Mouse (Mus musculus): ENCODE measurements at regions not wholly inside any gene's neighbourhood (a gene's known extent, or its start where the extent isn't known, plus 50 kb on each side); places are given as distances from the start of the nearest gene placed in this dataset.
A peak's percentile ranks its signal among the peaks of the same experiment; 100 is the strongest.

- peak; percentile 23 to 24 for DNase-seq
Observed at GRCm38 (mm10) chr2:179277204-179277886, 164.9 kb upstream of the Cdh4 start.

GRCm38 (mm10) chr2:179277887-179278282 is 164.3 kb upstream of the Cdh4 start:
- DNase-seq: no peak

GRCm38 (mm10) chr2:179282276-179282675 is 160.0 kb upstream of the Cdh4 start:
- DNase-seq: no peak

- DNase-seq: no peak
Observed at GRCm38 (mm10) chr2:179290394-179290793, 151.8 kb upstream of the Cdh4 start.

DNA sequence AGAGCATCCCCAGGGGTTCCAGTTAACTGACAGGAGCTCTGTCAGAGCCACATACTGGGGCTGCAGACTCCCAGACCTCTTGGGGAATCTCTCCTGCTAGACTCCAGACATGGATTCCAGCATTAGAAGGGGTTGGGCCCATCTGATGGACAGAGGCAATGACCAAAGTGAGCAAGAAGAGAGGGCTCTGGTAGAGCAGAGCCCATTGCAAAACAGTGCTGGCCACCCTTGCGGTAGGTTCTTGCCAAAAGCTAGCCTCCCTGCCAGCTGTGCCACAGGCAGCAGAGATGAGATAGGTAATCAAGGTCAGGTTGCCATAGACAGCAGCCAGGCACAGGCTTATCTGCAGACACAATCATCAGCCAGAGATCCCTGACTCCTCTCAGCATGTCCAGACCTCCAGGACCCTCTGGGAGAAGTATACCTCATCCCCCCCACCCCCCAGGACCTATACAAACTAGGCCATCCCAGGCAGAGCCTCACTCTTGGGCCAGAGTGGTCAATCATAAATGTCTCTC is 151.1 kb upstream of the Cdh4 start:
- no peak for DNase-seq

DNA sequence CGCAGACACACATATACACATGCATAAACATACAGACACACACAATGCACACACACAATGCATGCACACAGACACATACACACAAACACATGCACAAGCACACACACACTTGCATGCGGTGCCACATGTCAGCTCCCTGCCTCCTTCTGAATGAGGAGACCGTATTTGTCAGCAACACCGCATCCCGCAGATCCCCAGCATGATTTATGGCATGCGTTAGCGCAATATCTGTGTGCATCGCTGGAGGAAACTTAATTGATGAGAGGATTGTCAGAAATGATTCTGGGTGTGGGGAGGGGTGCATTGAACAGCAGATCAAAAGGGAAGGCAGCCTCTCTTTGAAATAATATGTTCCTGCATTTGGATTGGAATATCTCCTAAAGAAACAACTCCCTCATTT is 150.3 kb upstream of the Cdh4 start:
- DNase-seq: no peak

- DNase-seq: no peak
Observed at GRCm38 (mm10) chr2:179292566-179292965, 149.7 kb upstream of the Cdh4 start.

- DNase-seq: no peak
Observed at GRCm38 (mm10) chr2:179293114-179293513, 149.1 kb upstream of the Cdh4 start.

DNA sequence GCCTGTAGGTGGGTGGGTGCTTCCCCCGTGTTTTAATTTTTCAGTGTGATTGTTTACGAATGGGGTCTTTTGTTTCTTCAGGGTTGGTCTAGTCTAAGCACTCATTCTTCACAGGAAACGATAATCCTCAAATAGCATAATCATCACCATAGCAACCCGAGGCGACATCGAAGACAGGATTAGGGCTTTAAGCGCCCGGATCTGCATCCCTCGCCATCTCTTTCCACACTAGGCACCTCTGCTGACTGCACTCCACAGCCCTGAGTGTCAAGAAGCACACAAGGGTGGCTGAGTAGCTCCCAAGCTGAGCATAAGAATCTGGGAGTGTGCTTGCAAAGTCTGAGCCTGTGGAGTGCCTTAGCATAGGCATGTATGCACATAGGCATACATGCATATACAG is 145.2 kb upstream of the Cdh4 start:
- no peak for DNase-seq

- no peak for DNase-seq
Observed at GRCm38 (mm10) chr2:179303765-179304164, 138.5 kb upstream of the Cdh4 start.

DNA sequence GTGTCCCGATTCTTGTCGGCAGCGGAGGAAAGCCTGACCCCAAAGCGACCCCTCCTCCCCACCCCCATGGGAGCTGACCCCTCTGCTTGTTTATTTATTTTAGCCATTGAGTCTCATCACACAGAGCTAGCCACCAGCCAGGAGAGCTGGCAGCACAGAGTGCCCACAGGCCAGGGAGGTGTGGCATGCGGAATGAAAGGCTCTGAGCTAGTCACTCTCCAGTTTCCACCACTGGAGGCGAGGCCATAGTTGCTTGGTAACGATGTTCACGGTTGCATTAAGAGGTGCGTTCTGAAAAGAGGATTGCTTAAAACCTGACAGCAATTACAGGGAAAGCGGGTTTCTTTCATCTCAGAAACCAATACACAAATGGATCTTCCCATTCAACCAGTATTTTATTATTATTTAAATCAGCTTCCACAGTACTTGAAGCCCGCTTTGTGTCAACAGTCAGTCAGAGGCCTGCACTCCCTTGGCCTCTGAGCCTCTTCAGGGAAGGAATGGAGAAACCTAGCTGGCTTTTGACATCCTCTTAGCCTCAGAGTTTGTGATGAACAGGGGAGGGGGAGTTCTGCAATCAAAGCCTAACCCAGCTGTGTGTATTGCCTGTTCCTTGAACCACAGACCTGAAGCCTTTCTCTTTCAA is 134.8 kb upstream of the Cdh4 start:
- DNase-seq: no peak

DNA sequence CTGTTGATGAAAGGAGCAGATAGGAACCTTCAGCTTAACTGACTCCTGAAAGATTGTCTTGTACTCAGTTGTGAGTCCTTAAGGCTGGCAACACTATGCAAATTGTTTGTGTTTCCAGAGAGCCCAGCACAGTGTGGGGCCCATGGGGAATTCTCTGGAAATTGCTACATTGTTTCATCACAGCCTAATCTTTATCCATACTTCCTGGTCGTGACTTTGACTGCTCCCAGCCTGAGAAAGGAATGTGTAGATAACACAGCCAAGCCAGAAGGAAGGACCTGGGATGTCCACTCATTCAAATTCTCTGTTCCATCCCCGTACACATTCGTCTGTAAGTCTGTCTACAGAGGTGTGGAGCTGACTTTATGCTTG is 134.3 kb upstream of the Cdh4 start:
- no peak for DNase-seq

GRCm38 (mm10) chr2:179318046-179318445 is 124.2 kb upstream of the Cdh4 start:
- no peak for DNase-seq

DNA sequence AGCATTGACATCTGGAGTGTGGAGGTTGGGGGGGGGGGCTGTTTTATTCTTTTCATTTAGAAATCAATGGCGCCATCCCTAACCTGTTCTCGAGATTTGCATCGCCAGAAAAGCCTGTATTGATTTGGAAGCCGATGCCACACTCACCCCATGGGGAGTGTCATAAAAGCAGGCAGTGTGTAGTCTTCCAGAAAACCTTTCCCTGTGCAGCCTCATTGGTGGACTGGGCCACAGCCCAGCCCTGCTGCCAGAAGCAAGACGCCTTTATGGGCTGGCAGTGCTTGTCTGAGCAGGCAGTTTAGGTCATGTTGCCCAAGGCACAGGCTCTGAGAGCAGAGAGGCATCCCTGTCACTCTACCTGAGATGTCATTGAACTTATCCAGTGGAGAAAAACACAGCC is 117.0 kb upstream of the Cdh4 start:
- DNase-seq: no peak

- no peak for DNase-seq
Observed at GRCm38 (mm10) chr2:179332872-179333489, 109.2 kb upstream of the Cdh4 start.

DNA sequence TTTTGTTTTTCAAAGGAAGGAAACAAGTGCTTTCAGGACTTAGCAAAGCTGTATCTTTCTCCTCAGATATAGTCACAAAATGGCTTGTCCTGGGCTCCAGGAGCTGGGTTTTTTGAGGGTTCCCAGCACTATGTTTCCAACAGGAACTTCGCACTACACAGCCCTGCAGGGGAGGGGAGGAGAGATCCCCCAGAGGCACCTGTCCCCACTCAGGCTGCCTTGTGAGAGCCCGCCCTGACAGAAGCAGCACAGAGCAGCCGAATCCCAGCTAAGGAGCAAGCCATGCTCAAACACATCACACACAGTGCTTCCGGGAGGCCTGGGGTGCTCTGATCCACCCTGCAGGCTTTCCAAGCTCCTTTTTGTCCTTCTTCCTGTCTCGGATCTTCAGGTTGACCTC is 108.6 kb upstream of the Cdh4 start:
- no peak for DNase-seq

DNA sequence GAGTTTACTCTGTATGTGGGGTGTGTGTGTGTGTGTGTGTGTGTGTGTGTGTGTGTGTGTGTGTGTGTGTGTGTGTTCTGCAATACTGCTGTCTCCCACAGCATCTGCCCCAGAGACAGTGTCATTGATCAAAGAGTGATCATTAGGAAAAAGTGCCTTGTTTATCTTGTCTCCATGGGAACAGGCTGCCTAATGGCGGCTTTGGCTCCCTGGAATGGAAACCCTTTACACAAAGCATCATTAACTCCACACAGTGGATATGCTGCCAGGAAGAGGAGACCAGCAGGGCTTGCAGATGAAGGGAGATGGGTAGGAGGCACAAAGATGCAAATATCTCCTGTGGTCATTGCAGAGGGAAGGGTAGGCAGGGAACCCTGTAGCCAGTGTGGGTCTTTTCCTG is 106.0 kb upstream of the Cdh4 start:
- DNase-seq: no peak

- DNase-seq: no peak
Observed at GRCm38 (mm10) chr2:179352676-179353075, 89.6 kb upstream of the Cdh4 start.

- no peak for DNase-seq
Observed at GRCm38 (mm10) chr2:179354866-179355265, 87.4 kb upstream of the Cdh4 start.

- DNase-seq: no peak
Observed at GRCm38 (mm10) chr2:179370882-179371546, 71.2 kb upstream of the Cdh4 start.

DNA sequence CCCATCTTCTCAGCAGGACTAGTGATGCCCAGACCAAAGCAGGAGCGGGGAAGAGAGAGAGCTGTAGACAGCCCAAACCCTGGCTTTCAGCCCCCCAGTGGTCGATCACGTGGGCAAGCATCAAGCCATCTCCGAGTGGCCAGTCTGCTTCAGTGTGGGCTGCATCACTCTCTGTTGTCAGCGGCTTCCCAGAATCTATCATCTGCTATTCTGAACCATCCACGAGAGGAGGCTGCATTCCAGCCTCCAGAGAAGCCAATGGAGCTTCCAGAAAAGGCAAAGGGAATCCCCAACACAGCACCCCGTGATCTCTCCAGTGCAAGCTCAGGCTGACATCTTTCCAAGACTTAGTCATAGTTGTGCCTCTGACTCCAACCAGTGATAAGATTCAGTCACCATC is 70.7 kb upstream of the Cdh4 start:
- DNase-seq: no peak

DNA sequence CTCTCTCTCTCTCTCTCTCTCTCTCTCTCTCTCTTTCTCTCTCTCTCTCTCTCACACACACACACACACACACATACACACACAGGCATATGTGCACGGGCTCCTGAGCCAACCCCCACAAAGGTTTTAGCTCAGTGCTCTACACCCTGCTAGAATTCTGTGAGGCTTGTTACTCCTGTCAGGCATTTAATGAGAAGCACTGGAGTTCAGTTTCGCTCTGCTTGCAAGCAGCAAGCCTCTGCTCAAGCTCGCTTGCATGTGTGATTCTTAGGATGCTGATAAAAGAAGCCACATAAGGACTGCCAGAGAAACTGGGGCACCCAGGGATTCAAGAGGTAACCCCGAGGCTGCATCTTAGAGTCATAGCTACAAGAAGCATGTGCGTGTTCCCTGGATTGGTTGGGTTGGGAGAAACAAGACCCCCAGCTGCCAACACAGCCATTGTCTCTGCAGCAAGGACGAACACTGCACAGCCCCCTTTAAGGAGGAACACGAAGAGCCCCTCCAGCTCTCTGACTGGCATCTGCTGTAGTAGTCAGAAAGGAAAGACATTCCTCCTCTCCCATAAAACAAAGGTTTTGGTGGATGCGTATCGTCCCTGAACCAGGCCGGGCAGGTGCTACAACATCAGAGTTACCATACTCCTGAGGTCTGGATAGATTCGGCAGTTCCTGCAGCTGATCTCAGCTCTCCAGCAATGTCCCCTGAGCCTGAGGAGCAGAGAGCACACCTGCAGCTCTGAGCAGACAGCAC is 62.4 kb upstream of the Cdh4 start:
- DNase-seq: no peak

DNA sequence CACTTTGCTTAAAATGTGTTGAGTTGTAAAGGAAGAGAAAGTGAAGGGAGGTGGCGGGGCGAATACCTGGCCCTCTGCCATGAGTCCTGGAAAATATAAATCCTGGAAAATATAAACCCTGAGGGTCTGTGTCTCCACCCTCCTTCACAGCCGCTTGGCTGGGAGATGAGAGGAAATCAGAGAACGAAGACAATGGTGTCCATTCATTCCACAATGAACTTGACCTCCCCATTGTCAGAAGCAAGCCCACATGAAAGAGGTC is 61.9 kb upstream of the Cdh4 start:
- no peak for DNase-seq
